Mouse (Mus musculus) lung, adult 2 months (tissue): Measurements from ENCODE around the gene Nemf.

Source experiments
- CTCF ChIP-seq: fragments of 200-500 bp; IDR thresholded peaks from 2 replicates; pipeline ENCODE4 v1.5.1; 2011; ENCODE audit warnings: mild to moderate bottlenecking, low read length, control low read depth; ENCODE audit not compliant: insufficient read depth
- POLR2A ChIP-seq: fragments of 200-500 bp; IDR thresholded peaks from 2 replicates; pipeline ENCODE4 v1.6.1; 2011; ENCODE audit warnings: low read depth, mild to moderate bottlenecking, control low read depth, low read length, borderline replicate concordance; ENCODE audit errors: extremely low read depth

DNA sequence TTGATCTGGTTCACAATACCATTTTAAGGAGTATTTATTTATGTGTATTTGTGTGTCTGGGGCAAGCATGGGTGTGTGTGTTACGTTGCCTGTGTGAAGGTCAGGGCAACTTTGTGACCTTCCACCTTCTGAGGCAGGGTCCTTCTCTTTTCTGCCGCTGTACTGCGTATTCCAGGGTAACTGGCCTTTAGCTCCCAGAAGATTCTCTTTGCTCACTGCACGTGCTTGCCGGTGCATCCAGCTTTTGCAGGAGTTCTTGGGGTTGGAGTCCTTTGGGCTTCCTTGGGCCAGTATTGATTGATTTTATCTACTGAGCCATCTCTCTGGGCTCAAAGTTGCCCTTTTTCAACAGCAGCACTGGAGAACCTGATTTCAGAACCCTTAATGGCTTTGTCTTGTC, 27.6 kb upstream of the Nemf start:
- TF ChIP-seq CTCF, result no peak
- no peak for TF ChIP-seq POLR2A
